Mouse (Mus musculus) erythroblast, adult 5-6 weeks (primary cell): ENCODE results near the gene Cnr2. TPM values are rescaled to one million over a fixed set of nuclear protein-coding genes. Genes with fewer than 3 reads are reported as not detected.

Experiments used
- ATAC-seq: replicated peaks from 2 replicates; pipeline ENCODE4 v1.8.0; 2016; ENCODE audit warnings: moderate number of reproducible peaks, mild to moderate bottlenecking, moderate TSS enrichment, inconsistent platforms; ENCODE audit not compliant: poor library complexity, low FRiP score, severe bottlenecking
- total RNA-seq, 2 experiments: library from RNA; stranded (forward) in 1 of 2; stranded (reverse) in 1 of 2; fragments of 150-400 nt in 1 of 2; fragments of 200-764, 138-1000 nt in 1 of 2; gene quantifications; 2 replicates each; pipeline versions ENCODE4 v1.2.3 to v1.2.4; 2015 to 2017; ENCODE audit warnings: low replicate concordance in 2 of 2

Gene Cnr2
- total RNA-seq, 2 experiments from 2014 or later, result 2.9 to 4.1 TPM

DNA sequence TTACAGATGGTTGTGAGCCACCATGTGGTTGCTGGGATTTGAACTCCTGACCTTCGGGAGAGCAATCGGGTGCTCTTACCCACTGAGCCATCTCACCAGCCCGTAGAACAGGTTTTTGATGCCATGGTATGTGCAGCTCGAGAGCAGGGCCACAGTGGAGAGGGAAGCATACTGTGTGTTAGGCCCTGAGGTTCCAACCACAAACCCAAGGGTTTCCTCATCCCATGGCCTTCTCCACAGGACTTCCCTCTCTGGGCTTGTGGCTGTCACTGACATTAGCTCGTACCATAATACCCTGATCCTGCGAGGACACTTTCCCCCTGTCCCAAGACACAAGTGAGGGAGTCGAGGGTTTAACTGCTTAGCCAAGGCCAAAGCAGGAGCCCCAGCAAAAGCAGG is 3.9 kb downstream of the Cnr2 start:
- no peak for ATAC-seq

DNA sequence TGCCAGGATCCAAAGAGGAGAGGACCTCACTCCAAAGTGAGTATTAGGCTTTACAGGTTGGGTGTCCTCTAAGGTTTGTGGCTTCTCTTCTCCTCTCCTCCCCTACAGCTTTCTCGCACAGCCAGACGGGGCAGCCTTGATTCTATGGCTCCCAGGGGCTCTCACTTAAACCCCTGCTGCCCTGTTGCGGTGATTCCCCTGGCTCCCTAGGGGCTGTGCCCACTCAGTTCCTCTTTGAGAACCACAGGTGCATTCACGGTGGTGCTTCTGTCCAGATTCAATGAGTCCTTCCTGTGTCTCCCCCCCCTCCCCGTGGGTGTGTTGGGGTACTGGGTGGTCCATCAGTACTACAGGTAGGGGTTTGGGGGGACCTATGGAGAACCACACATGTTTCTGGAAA is 4.8 kb downstream of the Cnr2 start:
- no peak for ATAC-seq

DNA sequence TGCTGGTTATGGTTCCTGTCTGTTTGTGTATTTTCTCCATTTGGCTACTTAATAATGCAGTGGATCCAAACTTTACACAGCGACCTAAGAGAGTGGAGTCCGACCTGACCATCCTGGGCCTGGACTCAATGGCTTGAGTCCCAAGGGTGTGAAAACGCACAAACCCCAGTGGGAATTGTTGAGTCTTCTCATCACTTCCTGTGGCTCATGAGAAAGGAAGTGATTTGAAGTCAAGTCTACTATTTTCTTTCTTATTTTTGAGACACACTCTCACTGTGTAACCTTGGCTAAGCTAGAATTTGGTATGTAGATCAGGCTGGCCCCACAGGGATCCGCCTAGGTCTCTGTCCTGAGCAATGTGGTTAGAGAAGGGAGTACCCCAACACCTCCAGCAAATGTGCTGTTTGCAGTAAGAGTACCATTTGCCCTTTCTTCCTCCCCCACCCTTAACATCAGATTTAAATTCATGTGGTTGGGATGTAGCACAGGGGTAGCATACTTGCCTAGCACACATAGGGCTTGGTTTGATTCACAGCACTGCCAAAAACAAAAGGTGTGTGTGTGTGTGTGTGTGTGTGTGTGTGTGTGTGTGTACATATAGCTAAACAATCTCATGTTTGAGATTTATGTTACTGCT is 7.5 kb downstream of the Cnr2 start:
- no peak for ATAC-seq

DNA sequence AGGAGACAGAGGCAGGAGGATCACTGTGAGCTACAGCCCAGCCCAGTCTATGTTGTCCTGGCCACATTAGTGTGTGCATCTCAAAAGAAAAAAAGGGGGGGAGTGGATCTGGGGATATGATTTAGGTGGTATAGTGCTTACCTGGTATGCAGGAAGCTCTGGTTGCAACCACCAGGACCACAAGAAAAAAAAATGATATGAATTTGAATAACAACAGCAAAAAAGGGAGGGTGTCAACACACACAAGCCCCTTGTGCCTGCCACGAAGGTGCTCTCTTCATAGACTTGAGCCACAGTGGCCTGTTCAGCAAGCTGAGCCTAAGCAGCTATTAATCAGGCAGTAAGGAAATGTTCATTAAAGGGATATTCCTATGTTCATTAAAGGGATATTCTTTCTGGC is 9.6 kb downstream of the Cnr2 start:
- no peak for ATAC-seq

DNA sequence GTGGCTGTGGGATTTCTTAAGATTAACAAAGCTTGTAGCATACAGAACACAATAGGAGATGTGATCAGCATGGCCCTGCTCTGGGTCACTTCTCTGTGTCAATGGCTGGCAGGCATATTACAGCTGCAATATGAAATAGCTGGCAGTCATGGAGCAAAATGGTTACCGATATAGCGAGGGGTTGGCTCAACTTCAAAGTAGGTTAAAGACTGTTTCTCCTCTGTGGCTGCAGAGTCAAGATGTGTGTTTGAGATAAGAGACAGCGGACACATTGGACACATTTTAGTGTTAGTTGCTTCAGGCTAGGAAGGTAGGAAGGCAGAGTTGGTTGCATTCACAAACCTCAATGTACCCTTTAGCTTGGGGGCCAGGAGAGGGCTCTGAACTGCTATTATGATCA is 11.4 kb downstream of the Cnr2 start:
- ATAC-seq, result peak; percentile 68

DNA sequence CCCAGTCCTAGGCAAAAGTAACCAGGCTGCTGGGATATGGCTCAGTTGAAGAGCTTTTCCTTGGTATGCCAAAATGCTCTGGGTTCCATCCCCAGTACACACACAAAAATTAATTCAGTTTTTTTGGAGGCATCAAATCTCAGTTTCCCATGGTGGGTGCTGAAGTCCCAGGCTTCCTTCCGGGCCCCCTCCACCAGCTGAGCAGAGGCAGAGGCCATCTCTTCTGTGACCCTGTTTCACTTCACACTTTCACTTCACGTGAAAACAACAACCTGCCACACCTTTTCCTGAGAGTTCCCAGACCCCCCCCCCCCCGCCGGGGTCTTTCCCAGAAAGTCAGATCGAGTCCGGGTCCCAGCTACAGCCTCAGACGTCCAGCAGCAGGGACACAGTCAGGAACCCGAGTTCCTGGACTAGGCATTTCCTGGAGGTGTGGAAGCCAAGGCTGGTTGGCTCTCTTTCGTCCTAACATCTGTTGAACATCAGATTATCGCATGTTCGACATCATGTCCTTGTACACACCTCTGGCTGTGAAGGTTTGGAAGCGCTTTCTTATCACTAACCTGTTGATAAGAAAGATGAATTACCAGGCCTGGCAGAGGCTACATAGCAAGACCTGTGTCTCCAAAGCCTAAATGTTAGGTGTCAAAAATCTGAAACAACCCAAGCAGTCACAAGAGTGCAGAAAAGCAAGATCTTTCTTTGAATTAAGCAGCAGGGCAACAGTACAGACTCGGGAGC is 14.3 kb downstream of the Cnr2 start:
- ATAC-seq, result no peak

DNA sequence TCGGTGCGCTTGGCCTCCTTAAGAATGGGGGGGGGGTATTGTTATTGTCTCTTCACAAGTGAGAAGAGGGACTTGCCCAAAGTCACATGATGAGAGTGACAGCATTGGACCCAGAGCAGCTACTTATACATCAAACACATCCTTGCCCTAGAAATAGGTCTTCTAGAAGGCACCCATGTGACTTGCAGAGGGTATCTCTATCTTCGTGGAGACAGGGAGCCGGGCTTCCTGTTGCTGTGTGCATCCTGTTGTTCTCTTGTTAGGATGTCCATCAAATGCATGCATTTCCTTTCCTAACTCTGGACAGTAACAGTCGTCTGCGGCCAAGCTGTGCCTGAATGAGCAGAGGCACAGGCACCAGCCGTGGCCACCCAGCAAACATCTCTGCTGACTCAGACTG is 16.3 kb downstream of the Cnr2 start:
- ATAC-seq, result no peak

DNA sequence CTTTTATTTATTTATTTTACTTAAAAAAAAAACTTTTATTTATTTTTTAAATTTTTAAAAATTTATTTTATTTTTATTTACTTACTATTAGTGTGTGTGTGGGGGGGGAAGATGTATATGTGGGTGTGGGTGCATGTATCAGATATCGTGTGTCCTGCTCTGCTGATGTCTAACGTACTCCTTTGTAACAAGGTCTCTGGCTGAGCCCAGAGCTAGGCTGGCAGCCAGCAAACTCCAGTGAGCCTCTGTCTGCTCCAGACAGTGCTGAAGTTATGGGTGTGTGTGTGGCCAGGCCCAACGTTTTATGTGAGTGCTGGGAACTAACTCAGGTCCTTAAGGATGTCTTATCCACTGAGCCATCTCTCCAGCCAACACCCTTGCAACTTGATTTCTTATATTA is 17.0 kb downstream of the Cnr2 start:
- ATAC-seq, result no peak

DNA sequence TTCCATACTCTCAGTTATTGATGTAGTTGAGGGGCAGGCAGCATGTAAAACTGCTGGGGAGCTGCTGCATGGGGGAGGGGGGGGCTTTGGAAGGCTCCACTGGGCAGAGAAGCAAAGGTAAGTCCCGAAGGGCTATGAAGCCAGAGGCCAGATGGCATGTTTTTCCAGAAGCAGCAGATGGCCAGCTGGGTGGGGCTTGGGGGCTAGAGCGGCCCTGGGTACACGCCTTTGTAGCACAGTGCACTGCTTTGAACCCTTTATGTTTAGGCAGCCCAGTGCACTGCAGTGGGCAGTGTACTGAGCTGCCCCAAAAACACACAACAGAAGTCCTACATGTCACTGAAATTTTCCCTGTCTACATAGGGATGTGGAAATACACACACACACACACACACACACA is 17.6 kb downstream of the Cnr2 start:
- ATAC-seq, result no peak

DNA sequence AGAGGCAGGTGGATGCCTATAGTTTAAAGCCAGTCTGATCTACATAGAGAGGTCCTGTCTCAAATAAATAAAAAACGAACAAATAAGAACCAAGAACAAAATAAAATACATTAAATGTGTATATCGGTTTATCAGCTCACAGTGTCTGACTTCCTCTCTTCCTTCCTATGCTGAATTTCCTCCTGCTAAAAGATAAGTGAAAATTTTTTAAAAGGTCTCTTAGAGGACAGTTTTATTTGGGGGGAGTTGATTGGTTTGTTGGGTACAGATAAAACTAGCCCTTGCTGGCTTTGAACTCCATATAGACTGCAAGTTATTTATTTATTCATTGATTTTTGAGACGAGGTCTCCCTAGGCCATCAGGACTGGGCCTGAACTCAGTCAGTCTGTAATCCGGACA is 18.2 kb downstream of the Cnr2 start:
- ATAC-seq, result no peak

DNA sequence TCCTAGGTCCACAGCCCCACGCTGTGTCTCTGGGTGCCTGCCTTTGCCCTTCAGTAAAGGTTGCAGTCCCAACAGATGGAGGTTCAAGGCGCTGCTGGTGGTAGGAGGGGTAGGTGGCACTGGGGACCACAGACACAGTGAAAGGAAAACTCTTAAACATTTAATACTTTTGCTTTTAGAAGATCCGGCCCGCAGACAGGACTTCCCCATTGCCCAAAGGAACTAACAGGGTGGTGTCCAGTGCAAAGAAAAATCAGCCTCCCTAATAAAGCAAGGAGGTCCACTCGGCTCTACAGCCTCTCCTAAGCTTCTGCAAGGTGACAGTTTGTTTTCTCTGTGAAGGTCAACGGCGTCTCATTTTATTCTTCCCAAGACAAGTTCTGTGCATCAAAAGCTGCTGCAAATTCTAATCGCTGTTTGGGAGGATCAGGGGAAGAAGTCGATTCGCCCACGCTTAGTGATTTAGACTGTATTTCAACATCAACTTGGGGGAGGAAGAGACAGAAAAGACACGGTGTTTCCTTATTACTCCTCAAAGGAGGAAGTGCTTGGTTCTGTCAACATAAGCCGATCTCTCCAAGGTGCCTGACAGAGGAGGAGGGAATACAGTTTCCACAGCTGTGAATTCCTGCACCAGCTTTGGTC is 23.6 kb downstream of the Cnr2 start:
- no peak for ATAC-seq

DNA sequence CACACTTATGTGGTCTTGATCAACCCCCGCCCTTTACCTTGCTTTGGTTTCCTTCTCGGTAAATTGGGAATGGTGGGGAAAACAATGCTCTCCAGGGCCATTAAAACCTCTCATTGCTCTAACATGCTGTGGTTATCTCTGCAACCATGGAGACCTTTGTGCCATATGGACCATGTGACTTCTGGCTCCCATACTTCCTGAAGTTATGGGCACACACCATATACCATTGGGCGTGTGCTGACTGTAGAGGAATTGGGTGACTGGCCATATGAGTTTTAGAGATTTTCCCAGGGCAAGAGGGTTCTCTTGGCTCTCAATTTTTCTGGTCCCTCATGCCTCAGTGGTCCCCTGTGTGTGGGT is 24.1 kb downstream of the Cnr2 start:
- no peak for ATAC-seq

DNA sequence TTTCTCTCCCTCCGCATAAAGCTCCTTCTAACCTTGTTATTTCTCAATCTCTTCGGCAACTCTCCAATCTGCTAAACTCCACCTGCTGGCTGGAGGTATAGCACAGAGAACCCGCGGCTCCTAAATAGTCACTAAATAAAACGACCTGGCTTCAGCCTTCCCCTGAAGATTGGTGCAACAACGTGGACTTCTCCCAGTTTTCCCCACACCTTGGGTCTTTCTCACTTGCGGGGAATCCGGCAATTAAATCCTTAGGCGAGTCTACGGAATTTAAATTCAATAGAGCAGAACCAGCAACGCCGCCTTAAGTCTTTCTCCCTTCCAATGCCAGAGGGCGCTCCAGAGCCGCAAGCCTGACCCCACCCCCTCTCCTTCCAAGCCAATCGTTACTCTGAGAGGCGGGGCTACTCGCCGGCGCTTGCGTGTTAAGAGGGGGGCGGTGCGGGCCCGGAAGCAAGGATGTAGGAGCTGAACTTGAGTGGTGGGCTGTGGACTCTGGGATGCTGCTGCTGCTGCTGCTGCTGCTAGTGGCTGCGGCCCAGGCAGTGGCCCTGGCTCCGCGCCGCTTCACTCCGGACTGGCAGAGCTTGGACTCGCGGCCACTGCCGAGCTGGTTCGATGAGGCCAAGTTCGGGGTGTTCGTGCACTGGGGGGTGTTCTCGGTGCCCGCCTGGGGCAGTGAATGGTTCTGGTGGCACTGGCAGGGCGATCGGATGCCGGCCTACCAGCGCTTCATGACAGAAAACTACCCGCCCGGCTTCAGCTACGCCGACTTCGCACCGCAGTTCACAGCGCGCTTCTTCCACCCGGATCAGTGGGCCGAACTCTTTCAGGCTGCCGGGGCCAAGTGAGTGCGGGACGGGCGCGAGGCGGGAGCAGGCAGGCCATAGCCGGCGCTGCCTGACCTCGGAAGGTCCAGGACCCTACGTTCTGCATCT is 25.4 kb downstream of the Cnr2 start, which contains the start of gene Fuca1:
Gene Fuca1 (plus strand): TSS at position 432 of the 938 bp plus-strand sequence.
- ATAC-seq, result peak; percentile 94

DNA sequence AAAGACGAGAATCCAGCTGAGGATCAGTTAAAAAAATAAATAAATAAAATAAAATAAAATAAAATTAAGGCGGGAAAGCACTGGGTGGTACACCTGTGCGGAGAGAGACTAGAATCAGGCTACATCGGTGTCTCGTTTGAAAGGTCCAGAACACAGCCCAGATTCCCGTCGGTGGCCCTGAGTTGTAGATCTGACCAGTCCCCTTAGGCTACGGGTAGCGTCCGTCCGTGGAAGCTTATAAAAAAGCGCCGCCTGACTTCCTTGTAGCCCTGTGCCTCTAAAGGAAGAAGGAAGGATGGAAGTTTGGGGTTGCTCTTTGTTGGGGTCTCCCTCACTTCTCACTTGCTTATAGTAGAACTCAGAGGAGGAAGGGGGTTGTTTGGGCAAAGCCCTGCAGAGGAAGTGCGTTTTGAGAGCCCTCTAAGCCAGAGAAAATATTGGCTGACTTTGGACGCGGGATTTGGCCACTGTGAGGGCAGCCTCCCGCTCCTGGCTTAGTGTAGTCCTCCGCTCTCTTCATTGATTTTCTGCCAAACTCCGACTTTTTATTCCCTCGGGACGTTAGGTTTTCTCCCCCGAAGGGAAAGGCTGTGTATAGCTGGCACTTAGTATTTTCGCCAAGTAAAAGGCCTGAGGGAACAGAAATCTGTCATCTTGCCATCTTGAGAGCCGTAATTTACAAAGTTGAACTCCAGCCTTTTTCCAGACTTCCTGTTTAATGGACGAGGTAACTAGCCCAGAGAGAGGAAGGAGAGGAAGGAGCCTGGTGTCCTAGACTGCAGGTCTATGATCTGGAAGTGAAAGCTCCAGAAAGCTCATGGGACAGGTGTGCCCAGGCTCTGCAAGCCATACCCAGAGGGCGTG is 26.3 kb downstream of the Cnr2 start:
- ATAC-seq, result no peak

DNA sequence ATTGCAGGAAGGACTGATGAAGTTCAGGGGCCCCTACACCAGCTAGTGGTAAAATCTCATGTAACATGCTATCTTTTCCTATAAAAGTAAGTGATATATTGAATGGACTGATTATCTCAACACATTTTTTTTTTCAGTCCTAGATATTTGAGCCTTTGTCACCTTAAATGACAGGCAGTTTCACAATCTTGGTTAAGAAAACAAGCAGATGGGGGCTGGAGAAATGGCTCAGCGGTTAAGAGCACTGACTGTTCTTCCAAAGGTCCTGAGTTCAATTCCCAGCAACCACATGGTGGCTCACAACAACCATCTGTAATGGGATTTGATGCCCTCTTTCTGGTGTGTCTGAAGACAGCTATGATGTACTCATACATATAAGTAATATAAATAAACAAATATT is 27.0 kb downstream of the Cnr2 start:
- no peak for ATAC-seq

DNA sequence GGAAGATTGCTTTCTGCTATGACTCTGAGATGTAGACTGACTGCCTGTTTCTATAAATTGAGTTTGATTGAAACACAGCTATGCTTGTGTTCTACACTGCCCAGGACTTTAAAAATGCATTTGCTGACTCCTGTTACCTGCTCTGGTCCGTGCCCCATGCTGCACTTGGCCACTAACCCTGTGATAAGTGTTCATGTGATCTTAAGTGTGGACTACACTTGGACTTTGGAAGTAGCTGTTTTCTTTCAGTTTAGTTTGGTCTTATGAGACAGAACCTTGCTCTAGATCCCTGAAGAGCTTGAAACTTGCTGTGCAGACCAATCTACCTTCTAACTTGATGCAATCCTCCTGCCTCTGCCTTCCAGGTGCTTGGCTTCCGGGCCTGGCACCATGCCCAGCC is 29.2 kb downstream of the Cnr2 start:
- ATAC-seq, result no peak

DNA sequence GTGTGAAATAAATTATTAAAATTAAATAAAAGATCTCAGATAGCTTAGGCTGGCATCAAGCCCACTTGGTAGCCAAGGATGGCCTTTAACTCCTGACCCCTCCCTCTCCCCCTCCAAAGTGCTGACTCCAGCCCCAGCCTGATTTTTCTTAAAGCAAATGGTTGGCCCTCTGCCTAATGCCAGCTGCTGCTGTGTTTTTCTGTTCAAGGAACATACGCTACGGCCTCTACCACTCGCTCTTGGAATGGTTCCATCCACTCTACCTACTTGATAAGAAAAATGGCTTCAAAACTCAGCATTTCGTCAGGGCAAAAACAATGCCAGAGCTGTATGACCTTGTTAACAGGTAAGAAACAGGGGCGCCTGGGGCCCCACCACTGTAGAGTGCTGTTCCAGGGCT is 30.1 kb downstream of the Cnr2 start:
- no peak for ATAC-seq

DNA sequence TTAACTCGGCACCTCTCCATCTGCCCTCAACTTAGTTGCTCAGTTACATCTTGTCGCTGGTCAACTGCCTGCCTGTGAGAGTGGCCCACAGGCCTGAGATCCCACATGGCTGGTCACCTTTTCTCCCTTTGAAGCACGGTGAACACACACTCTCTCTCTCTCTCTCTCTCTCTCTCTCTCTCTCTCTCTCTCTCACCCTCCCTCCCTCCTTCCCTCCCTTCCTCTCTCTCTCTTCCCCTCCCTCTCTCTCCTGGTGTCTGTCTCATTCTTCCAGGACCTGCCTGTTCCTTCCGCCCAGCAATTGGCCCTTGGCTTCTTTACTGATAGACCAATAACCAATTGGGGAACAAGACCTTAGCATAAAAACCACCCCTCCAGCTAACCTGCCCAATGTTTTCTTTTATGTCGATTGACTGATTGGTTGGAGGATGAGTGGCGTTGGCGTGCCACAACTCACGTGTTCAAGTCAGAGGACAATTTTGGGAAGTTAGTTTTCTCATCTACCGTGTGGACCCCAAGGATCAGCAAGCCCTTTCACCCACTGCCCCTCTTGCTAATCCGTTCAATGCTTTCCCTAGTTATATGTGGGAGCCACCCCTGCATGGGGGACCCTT is 31.1 kb downstream of the Cnr2 start:
- ATAC-seq, result no peak

DNA sequence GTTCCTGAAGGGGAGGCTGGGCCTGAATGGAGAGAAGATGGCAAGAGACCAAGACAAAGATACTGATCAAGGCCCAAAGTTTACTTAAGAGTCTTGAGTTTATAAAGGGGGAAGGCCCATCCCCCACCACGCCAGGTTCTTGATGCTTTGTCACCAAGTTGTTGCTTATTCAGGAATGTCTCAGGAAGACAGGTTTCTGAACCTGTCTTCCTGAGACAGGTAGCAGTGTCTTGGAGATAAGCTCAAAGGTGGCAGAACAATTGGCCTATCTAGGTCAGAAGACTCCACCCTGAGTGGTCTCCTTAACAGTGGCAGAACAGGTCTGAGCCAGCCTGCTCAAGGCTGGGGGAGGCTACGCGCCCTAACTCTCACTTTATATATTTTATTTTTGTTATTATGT is 31.7 kb downstream of the Cnr2 start:
- ATAC-seq, result no peak
